Mouse (Mus musculus) lung, adult 18-20 months (tissue): ENCODE results near the gene Vmn1r91.
"Not testable (repeated sequence)": the region's sequence is repeated elsewhere in the genome, so short reads cannot be mapped to it uniquely, and the experiment has no call there.

Source experiments
- DNase-seq, 2 experiments: peaks; one replicate each; pipeline ENCODE4 v3.0.0; 2022; ENCODE audit warnings: mixed read lengths in 2 of 2

The Vmn1r91 gene

GRCm38 (mm10) chr7:20099380-20099779 lies at the start of gene Vmn1r91:
TSS of gene Vmn1r91 (plus strand) at chr7:20099680.
- DNase-seq, result not testable (repeated sequence)

GRCm38 (mm10) chr7:20064100-20064499 lies 35.4 kb upstream of the Vmn1r91 start:
- DNase-seq, result not testable (repeated sequence)

- not testable (repeated sequence) for DNase-seq
Observed at GRCm38 (mm10) chr7:20078118-20078517, 21.4 kb upstream of the Vmn1r91 start.

GRCm38 (mm10) chr7:20122479-20122878 lies 23.0 kb downstream of the Vmn1r91 start, which contains the start of gene Gm16442:
TSS of gene Gm16442 (minus strand) at chr7:20122579.
- not testable (repeated sequence) for DNase-seq

GRCm38 (mm10) chr7:20138988-20139387 lies 39.5 kb downstream of the Vmn1r91 start, which contains the start of gene Vmn1r93:
TSS of gene Vmn1r93 (minus strand) at chr7:20139088.
- not testable (repeated sequence) for DNase-seq
